Mouse (Mus musculus) lung, embryonic 14.5 days (tissue): ENCODE data around the gene Ppp3ca. TPM values are rescaled to one million over a fixed set of nuclear protein-coding genes. Genes with fewer than 3 reads are reported as not detected.
A peak's percentile ranks its signal among the peaks of the same experiment; 100 is the strongest.

Experiments
- ATAC-seq: fragments of 200-750 bp; cut with Nextera tagmentation; 2 replicates; pipeline ENCODE4 v1.8.0; 2017; ENCODE audit warnings: mild to moderate bottlenecking, moderate TSS enrichment, moderate library complexity; ENCODE audit not compliant: insufficient read depth
- DNase-seq: peaks from one replicate; pipeline ENCODE4 v3.0.0-alpha.2; 2015
- H3K27ac ChIP-seq: fragments of 300-500 bp; sonication (generic); 2 replicates; pipeline ENCODE4 v1.5.1; 2014; ENCODE audit warnings: low read depth, mild to moderate bottlenecking, moderate library complexity
- H3K27me3 ChIP-seq: fragments of 300-500 bp; sonication (generic); 2 replicates; pipeline ENCODE4 v1.6.1; 2014; ENCODE audit warnings: low read length, control low read depth; ENCODE audit not compliant: insufficient read depth
- H3K36me3 ChIP-seq: fragments of 300-500 bp; sonication (generic); 2 replicates; pipeline ENCODE4 v1.6.1; 2014; ENCODE audit warnings: control low read depth; ENCODE audit not compliant: insufficient read depth
- H3K4me1 ChIP-seq: fragments of 300-500 bp; sonication (generic); 2 replicates; pipeline ENCODE4 v1.6.1; 2014; ENCODE audit warnings: antibody characterized with exemption, control low read depth; ENCODE audit not compliant: insufficient read depth
- H3K4me2 ChIP-seq: fragments of 300-500 bp; sonication (generic); 2 replicates; pipeline ENCODE4 v1.6.1; 2014; ENCODE audit warnings: mild to moderate bottlenecking
- H3K4me3 ChIP-seq: fragments of 300-500 bp; sonication (generic); 2 replicates; pipeline ENCODE4 v1.5.1; 2014; ENCODE audit warnings: low read depth, low read length
- H3K9ac ChIP-seq: fragments of 300-500 bp; sonication (generic); 2 replicates; pipeline ENCODE4 v1.6.1; 2014
- H3K9me3 ChIP-seq: fragments of 300-500 bp; sonication (generic); 2 replicates; pipeline ENCODE4 v1.6.1; 2016; ENCODE audit warnings: low read depth, low read length, control low read depth
- CTCF ChIP-seq: IDR thresholded peaks from 2 replicates; pipeline ENCODE4 v1.5.1; 2016; ENCODE audit warnings: antibody characterized with exemption, low read depth
- whole genome bisulfite sequencing: fragments of 180-500 bp; shearing (Covaris S2); extraction: QIAGEN DNeasy Blood & Tissue Kit; methylation state at CpG from one replicate; pipeline ENCODE4 v1.1.7; 2014; 5-methylcytosine and 5-hydroxymethylcytosine counted together
- polyA plus RNA-seq: library from polyadenylated mRNA; unstranded; fragments of >200 nt; fragmentation: Nextera tagmentation; extraction: Ambion mirVana; gene quantifications from 2 replicates; pipeline ENCODE4 v1.2.1, GENCODE M21; 2014

Gene Ppp3ca
- polyA plus RNA-seq, 1 experiment from 2014 or later: 74.1 TPM

DNA sequence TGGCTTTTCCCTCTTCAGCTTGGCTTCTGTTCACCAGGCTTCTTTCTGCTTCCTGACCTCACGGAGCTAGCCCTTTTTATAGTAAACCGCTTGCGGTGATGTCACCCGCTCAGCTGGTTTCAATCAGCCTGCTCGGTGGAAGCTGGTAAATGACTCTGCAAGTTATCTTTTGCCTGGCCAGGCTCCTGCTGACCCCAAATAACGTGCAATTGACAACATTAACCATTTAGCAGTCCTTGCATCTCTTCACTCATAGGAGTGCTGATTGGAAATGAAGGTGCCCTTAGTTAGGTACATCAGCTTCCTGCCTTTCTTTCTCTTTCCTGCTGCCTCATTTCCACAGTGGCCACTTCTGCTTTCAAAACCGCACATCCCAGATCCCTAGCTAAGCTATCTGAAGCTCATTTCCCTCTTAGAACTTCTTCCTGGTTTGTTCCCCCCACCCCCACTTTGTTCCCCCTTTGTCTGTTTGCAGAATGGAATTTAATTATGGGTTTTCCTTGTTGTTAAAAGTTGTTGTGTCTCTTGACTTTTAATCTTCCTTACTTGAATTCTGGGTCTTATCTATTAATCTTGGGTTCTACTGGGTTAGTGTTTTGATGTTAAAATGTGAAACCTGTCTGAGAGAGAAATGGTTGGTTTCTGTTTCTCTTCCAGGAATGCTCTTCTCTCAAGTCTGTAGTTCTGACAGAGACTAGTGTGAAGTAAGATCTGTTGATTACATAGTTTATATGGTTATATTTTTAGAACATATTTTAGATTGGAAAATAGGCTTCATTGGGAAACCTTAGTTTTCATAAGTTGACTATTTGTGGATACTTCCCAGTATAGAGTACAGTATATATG, 55.6 kb downstream of the Ppp3ca start:
- Histone ChIP-seq H3K4me2 (peak overlapping the region; percentile 33; the same call in 1 of the 2 replicates), H3K27ac (no peak overlapping the region; the same call in 1 of the 2 replicates), H3K4me1 (peaks cover 5% of the 10 kb centered on the region; the same call in 1 of the 2 replicates), H3K36me3 (no peaks in the 10 kb centered on the region), H3K9me3 (no peaks in the 10 kb centered on the region), H3K27me3 (no peaks in the 10 kb centered on the region), H3K9ac (no peak overlapping the region), H3K4me3 (no peak overlapping the region)
- 28% methylated on average over 7 of the region's 7 CpGs for WGBS
- TF ChIP-seq CTCF: no peak
- peak; percentile 59; the same call in 1 of the 2 replicates for ATAC-seq
- peak; percentile 69 for DNase-seq

DNA sequence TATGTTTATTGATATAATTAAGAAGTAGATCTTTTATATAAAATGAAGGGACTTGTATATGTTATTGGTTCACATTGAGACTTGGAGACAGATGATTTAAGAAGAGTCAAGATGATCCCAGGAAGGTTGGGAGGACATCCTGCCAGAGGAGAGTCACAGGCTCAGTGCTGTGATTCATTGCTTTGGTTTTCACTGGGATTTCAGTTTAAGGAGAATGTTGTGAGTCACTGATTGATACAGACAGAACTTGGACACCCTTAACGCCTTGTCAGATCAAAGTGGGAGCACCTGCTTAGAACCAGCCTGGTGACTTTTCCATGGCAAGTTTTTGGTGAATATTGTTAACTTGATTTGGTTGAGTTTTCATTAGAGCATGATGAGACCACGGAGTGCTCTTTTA, 58.0 kb downstream of the Ppp3ca start:
- H3K4me2 ChIP-seq: no peak overlapping the region
- no peaks in the 10 kb centered on the region for H3K36me3 ChIP-seq
- TF ChIP-seq CTCF: no peak
- no peaks in the 10 kb centered on the region; the same call in 1 of the 2 replicates for H3K4me1 ChIP-seq
- no peaks in the 10 kb centered on the region for H3K9me3 ChIP-seq
- H3K27me3 ChIP-seq: no peaks in the 10 kb centered on the region
- WGBS: 88% methylated on average over 2 of the region's 2 CpGs
- H3K27ac ChIP-seq: no peak overlapping the region
- no peak overlapping the region for H3K4me3 ChIP-seq
- ATAC-seq: no peak
- no peak for DNase-seq
- no peak overlapping the region for H3K9ac ChIP-seq

DNA sequence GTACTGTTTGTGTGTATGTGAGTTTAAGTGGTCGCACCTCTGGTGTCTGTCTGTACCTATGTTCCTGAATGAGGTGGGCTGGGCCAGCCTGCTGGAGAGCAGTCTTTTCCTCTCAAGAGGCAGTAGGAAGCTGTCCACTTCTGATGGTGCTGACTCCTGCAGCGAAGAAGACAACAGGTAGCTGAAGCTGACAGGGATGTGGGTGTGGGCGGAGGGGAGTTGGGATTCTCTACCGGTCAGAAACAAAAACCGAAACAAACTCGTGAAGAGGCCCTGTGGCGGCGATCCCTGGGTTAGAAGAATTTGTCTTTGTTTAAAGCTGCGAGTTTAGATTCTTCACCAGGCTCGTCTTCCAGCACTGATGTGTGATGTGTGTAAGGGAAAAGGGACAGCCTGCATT, 60.1 kb downstream of the Ppp3ca start:
- Histone ChIP-seq H3K9ac (no peak overlapping the region), H3K4me3 (no peak overlapping the region), H3K4me2 (no peak overlapping the region), H3K36me3 (no peaks in the 10 kb centered on the region), H3K27ac (no peak overlapping the region), H3K27me3 (no peaks in the 10 kb centered on the region), H3K9me3 (no peaks in the 10 kb centered on the region), H3K4me1 (no peaks in the 10 kb centered on the region; the same call in 1 of the 2 replicates)
- ATAC-seq (no peak), DNase-seq (no peak)
- 55% methylated on average over 10 of the region's 10 CpGs for WGBS
- no peak for TF ChIP-seq CTCF

DNA sequence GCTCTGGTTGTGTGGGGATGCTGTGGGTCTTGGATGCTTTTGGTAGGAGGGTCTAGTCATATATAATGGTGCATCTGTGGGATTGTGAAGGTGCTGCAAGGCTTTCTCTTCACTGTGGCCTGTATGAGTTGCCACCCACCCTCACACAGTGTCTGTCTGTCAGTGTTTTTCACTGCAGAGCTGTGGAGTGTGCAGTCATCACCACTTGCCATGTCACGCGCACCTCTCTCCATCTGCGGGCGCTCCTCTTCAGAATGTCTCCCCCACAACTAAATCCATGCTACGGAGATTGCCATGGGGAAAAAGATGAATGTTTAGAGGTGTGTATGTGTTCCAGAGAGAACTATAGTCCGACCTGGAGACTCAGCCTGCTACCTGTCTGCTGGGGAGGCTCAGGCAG, 61.7 kb downstream of the Ppp3ca start:
- ATAC-seq (no peak), DNase-seq (no peak)
- Histone ChIP-seq H3K27ac (no peak overlapping the region), H3K4me3 (no peak overlapping the region), H3K4me2 (no peak overlapping the region), H3K9ac (no peak overlapping the region), H3K27me3 (no peaks in the 10 kb centered on the region), H3K4me1 (no peaks in the 10 kb centered on the region; the same call in 1 of the 2 replicates), H3K36me3 (no peaks in the 10 kb centered on the region), H3K9me3 (no peaks in the 10 kb centered on the region)
- 84% methylated on average over 6 of the region's 6 CpGs for WGBS
- TF ChIP-seq CTCF: no peak

DNA sequence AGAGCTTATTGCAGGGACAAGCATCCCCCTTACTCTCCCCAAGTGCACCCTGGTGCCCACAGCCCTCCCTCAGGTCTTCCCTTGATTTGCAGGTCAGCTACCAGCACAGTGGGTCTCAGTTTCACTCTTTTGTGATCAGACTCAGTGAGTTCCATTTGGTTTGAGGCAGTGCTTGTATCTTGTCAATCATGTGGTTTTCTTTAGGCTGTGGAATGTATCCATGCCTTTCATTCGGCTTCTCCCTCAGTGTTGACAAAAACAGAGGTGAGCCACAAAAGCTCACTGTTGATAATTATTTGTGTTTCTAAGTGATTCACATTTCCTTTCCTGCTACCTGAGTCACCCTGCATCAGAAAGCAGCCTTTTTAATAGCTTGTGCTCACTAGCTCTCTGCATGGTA, 66.1 kb downstream of the Ppp3ca start:
- DNase-seq (no peak), ATAC-seq (no peak)
- Histone ChIP-seq H3K27me3 (no peaks in the 10 kb centered on the region), H3K9ac (no peak overlapping the region), H3K4me1 (no peaks in the 10 kb centered on the region; the same call in 1 of the 2 replicates), H3K4me2 (no peak overlapping the region), H3K4me3 (no peak overlapping the region), H3K9me3 (no peaks in the 10 kb centered on the region), H3K27ac (no peak overlapping the region), H3K36me3 (no peaks in the 10 kb centered on the region)
- WGBS: 52% methylated on average over 1 of the region's 1 CpGs
- no peak for TF ChIP-seq CTCF

DNA sequence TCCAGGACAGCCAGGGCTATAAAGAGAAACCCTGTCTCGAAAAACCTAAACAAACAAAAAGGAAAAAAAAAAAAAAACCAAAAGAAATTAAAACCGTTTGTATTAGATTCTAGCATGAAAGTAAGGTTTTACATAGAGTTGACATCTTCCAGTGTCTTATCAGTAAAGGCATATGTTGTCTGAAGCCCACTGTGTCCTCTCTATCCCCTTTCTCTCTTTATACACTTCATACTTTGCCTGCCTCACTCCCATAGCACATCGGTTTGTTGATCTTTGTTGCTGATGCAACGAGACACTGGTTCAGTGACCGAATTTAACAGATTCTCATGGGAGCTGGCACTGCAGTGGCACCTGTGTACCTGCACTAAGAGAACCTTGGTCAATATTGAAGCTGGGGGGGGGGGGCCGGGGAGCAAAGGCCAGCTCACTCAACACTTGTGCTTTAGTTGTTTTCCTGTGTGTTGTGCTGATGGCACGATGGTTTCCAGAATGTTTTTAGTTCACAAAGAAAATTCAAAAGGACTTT, 66.9 kb downstream of the Ppp3ca start:
- Histone ChIP-seq H3K27ac (no peak overlapping the region), H3K4me2 (no peak overlapping the region), H3K4me3 (no peak overlapping the region), H3K9me3 (no peaks in the 10 kb centered on the region), H3K9ac (no peak overlapping the region), H3K36me3 (no peaks in the 10 kb centered on the region), H3K27me3 (no peaks in the 10 kb centered on the region), H3K4me1 (no peaks in the 10 kb centered on the region; the same call in 1 of the 2 replicates)
- DNase-seq: no peak
- 63% methylated on average over 7 of the region's 7 CpGs for WGBS
- TF ChIP-seq CTCF: no peak
- no peak for ATAC-seq

DNA sequence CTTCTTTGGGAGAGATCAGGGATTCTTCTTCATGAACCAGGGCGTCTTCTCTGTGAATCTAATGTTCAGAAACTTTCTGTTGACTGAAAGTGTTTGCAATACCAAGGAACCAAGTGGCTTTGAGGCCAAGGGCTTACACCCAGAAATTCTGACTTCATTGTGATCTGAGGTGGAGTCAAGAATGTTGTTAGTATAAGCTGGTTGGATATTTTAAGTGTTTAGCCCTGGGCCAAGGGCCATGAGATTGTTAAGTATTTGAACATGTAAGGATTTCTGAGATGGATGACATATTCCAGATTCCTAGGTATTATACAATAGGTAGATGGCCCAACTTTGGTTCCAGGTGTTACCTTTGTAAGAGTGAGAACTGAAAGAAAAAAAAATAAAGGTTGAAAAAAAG, 68.5 kb downstream of the Ppp3ca start:
- H3K4me3 ChIP-seq: no peak overlapping the region
- no peak overlapping the region for H3K9ac ChIP-seq
- no peak overlapping the region for H3K4me2 ChIP-seq
- H3K9me3 ChIP-seq: no peaks in the 10 kb centered on the region
- ATAC-seq (peak; percentile 39; the same call in 1 of the 2 replicates), DNase-seq (peak; percentile 49)
- H3K27me3 ChIP-seq: no peaks in the 10 kb centered on the region
- 0 out of 2 replicates have a peak overlapping the region, but pooled peaks have one; percentile 63 for H3K27ac ChIP-seq
- no peaks in the 10 kb centered on the region for H3K36me3 ChIP-seq
- no peak for TF ChIP-seq CTCF
- H3K4me1 ChIP-seq: no peaks in the 10 kb centered on the region; the same call in 1 of the 2 replicates
- 88% methylated on average over 1 of the region's 1 CpGs for WGBS
